Mouse (Mus musculus): ENCODE results near the gene Scnn1b.

GRCm38 (mm10) chr7:121857177-121857884 lies 7.5 kb upstream of the Scnn1b start:
- TF ChIP-seq CTCF (IDR thresholded peaks at IDR 0.05; ENCODE audit: control insufficient read depth, insufficient read depth, insufficient read length) (no peak), USF1 (IDR thresholded peaks at IDR 0.05; ENCODE audit: low read depth) (no peak), MAX (IDR thresholded peaks at IDR 0.05) (no peak), CEBPB (IDR thresholded peaks at IDR 0.05; ENCODE audit: low read depth) (no peak), MYOD1 (IDR thresholded peaks at IDR 0.05; ENCODE audit: control insufficient read depth, insufficient read length, low read depth) (no peak)

Measured in C2C12 (cell line).